Mouse (Mus musculus) Patski (cell line): ENCODE measurements around the gene Cdyl. TPM values are rescaled to one million over a fixed set of nuclear protein-coding genes. Genes with fewer than 3 reads are reported as not detected.

Experiments
- ATAC-seq: fragments of 100-300 bp; one replicate; pipeline ENCODE4 v1.8.0; 2021
- CTCF ChIA-PET: fragments of 350-600 bp; sonication (Branson Sonifier 250); formaldehyde crosslinking; loops from one replicate; lab custom pipeline; 2022; ENCODE audit warnings: inconsistent platforms; lab: Charles Lee
- POLR2A ChIA-PET: fragments of 350-600 bp; sonication (Branson Sonifier 250); formaldehyde crosslinking; loops from one replicate; lab custom pipeline; 2022; ENCODE audit warnings: antibody characterized with exemption, inconsistent platforms; lab: Charles Lee
- DNase-seq: peaks from one replicate; pipeline ENCODE4 v3.0.0-alpha.2; 2011; ENCODE audit warnings: low read depth, low spot score
- H3K27me3 ChIP-seq: fragments of 371-371 bp; one replicate; pipeline ENCODE4 v1.5.1; 2021
- CTCF ChIP-seq: fragments of 100-300 bp; IDR thresholded peaks from one replicate; pipeline ENCODE4 v1.5.1; 2021
- in situ Hi-C: fragments of 300-500 bp; cut with MboI; formaldehyde crosslinking; loops from 3 replicates; pipeline ENCODE4 v1.11.1; 2018; ENCODE audit warnings: low pct_unique_long_range_greater_than_20kb, mixed read lengths
- polyA plus RNA-seq: library from polyadenylated mRNA; unstranded; gene quantifications from one replicate; pipeline ENCODE4 v1.2.3, GENCODE M21; 2021

Cdyl gene
- polyA plus RNA-seq, 1 experiment from 2014 or later = 15.4 TPM

- ChIA-PET CTCF (no interaction called here), POLR2A (no interaction called here)
- no peak for TF ChIP-seq CTCF
- in situ Hi-C loops = no loop called here
- H3K27me3 ChIP-seq = no peaks in the 10 kb centered on the region
- DNase-seq (no peak), ATAC-seq (no peak)
These were observed 201.3 kb downstream of the Cdyl start for GRCm38 (mm10) chr13:35860916-35861315.

GRCm38 (mm10) chr13:35870659-35871058, 211.0 kb downstream of the Cdyl start:
- no peaks in the 10 kb centered on the region for H3K27me3 ChIP-seq
- in situ Hi-C loops = no loop called here
- ATAC-seq = no peak

GRCm38 (mm10) chr13:35871107-35871506, 211.5 kb downstream of the Cdyl start:
- ATAC-seq (no peak), DNase-seq (peak; percentile 48)
- H3K27me3 ChIP-seq = no peaks in the 10 kb centered on the region
- ChIA-PET CTCF (interaction anchor here (1.1 kb wide), 1 partner anchor 9 kb away, joined by 3 read pairs; no protein-coding TSS in a partner anchor), POLR2A (no interaction called here)
- TF ChIP-seq CTCF = no peak
- in situ Hi-C loops = no loop called here

More at GRCm38 (mm10) chr13:35870659-35871058, 211.0 kb downstream of the Cdyl start:
- no peak for TF ChIP-seq CTCF
- ChIA-PET CTCF (interaction anchor here (1.1 kb wide), 1 partner anchor 10 kb away, joined by 3 read pairs; no protein-coding TSS in a partner anchor), POLR2A (no interaction called here)
- DNase-seq = no peak

GRCm38 (mm10) chr13:35875396-35875795, 215.8 kb downstream of the Cdyl start:
- in situ Hi-C loops = no loop called here
- POLR2A ChIA-PET = no interaction called here
- no peaks in the 10 kb centered on the region for H3K27me3 ChIP-seq
- CTCF ChIA-PET = interaction anchor here (0.8 kb wide), 1 partner anchor 11 kb away, joined by 4 read pairs; no protein-coding TSS in a partner anchor
- ATAC-seq (no peak), DNase-seq (no peak)
- no peak for TF ChIP-seq CTCF

- ATAC-seq (no peak), DNase-seq (no peak)
- in situ Hi-C loops = no loop called here
- no peaks in the 10 kb centered on the region for H3K27me3 ChIP-seq
- ChIA-PET POLR2A (interaction anchor here (0.7 kb wide), 1 partner anchor 884 kb away, joined by 3 read pairs; no protein-coding TSS in a partner anchor), CTCF (interaction anchor here (1.1 kb wide), 1 partner anchor 28 kb away, joined by 3 read pairs; the partner anchor contains the start of gene Rpp40)
- TF ChIP-seq CTCF = no peak
These were observed 218.6 kb downstream of the Cdyl start for GRCm38 (mm10) chr13:35878282-35878681.

- DNase-seq = no peak
- in situ Hi-C loops = no loop called here
- no peak for TF ChIP-seq CTCF
These were observed 219.4 kb downstream of the Cdyl start for GRCm38 (mm10) chr13:35879068-35879467.

GRCm38 (mm10) chr13:35879519-35879918, 219.9 kb downstream of the Cdyl start:
- in situ Hi-C loops = no loop called here
- no peaks in the 10 kb centered on the region for H3K27me3 ChIP-seq
- DNase-seq = no peak
- ChIA-PET CTCF (no interaction called here), POLR2A (no interaction called here)
- ATAC-seq = no peak
- TF ChIP-seq CTCF = no peak

More at GRCm38 (mm10) chr13:35879068-35879467, 219.4 kb downstream of the Cdyl start:
- no peaks in the 10 kb centered on the region for H3K27me3 ChIP-seq
- ATAC-seq = no peak
- ChIA-PET CTCF (no interaction called here), POLR2A (interaction anchor here (0.7 kb wide), 1 partner anchor 884 kb away, joined by 3 read pairs; no protein-coding TSS in a partner anchor)

- POLR2A ChIA-PET = no interaction called here
- TF ChIP-seq CTCF = no peak
- in situ Hi-C loops = no loop called here
- ATAC-seq = no peak
- no peaks in the 10 kb centered on the region for H3K27me3 ChIP-seq
- no peak for DNase-seq
- CTCF ChIA-PET = interaction anchor here (1.2 kb wide), 1 partner anchor 10 kb away, joined by 3 read pairs; no protein-coding TSS in a partner anchor
These were observed 221.0 kb downstream of the Cdyl start for GRCm38 (mm10) chr13:35880555-35881046.

- CTCF ChIA-PET = interaction anchor here (1.2 kb wide), 2 partner anchors 10 to 58 kb away, joined by 3 to 4 read pairs; no protein-coding TSS in a partner anchor
- DNase-seq (no peak), ATAC-seq (no peak)
- peak; percentile 67 for TF ChIP-seq CTCF
- no peaks in the 10 kb centered on the region for H3K27me3 ChIP-seq
- in situ Hi-C loops = no loop called here
- POLR2A ChIA-PET = no interaction called here
These were observed 226.6 kb downstream of the Cdyl start for GRCm38 (mm10) chr13:35886121-35886725.

GRCm38 (mm10) chr13:35892866-35893265, 233.2 kb downstream of the Cdyl start:
- in situ Hi-C loops = no loop called here
- TF ChIP-seq CTCF = no peak
- POLR2A ChIA-PET = no interaction called here
- ATAC-seq (no peak), DNase-seq (no peak)
- no peaks in the 10 kb centered on the region for H3K27me3 ChIP-seq
- CTCF ChIA-PET = interaction anchor here (1.3 kb wide), 1 partner anchor 9 kb away, joined by 3 read pairs; no protein-coding TSS in a partner anchor

GRCm38 (mm10) chr13:35905378-35905777, 245.7 kb downstream of the Cdyl start:
- POLR2A ChIA-PET = no interaction called here
- in situ Hi-C loops = no loop called here
- DNase-seq (no peak), ATAC-seq (no peak)
- CTCF ChIA-PET = interaction anchor here (1.3 kb wide), 1 partner anchor 15 kb away, joined by 3 read pairs; no protein-coding TSS in a partner anchor
- H3K27me3 ChIP-seq = peaks cover 6% of the 10 kb centered on the region
- no peak for TF ChIP-seq CTCF
